Mouse (Mus musculus) liver, embryonic 14.5 days (tissue): ENCODE results near the gene Tmem63b. TPM values are rescaled to one million over a fixed set of nuclear protein-coding genes. Genes with fewer than 3 reads are reported as not detected.

Experiments used
- ATAC-seq: fragments of 200-750 bp; cut with Nextera tagmentation; 2 replicates; pipeline ENCODE4 v1.8.0; 2017; ENCODE audit warnings: moderate number of reproducible peaks, mild to moderate bottlenecking, moderate library complexity; ENCODE audit not compliant: insufficient read depth
- DNase-seq, 3 experiments: peaks; one replicate each; pipeline ENCODE4 v3.0.0-alpha.2; 2012 to 2013; ENCODE audit warnings: low read depth in 3 of 3, low spot score in 3 of 3
- H3K27ac ChIP-seq: fragments of 300-500 bp; sonication (generic); 2 replicates; pipeline ENCODE4 v1.5.1; 2014; ENCODE audit warnings: moderate library complexity, mild to moderate bottlenecking, control low read depth, inconsistent platforms
- H3K27me3 ChIP-seq: fragments of 300-500 bp; sonication (generic); 2 replicates; pipeline ENCODE4 v1.6.1; 2014; ENCODE audit warnings: mild to moderate bottlenecking, low read length, moderate library complexity; ENCODE audit not compliant: control insufficient read depth, insufficient read depth
- H3K36me3 ChIP-seq: fragments of 300-500 bp; sonication (generic); replicated peaks from 2 replicates; pipeline ENCODE4 v1.6.1; 2014; ENCODE audit warnings: low read depth; ENCODE audit not compliant: control insufficient read depth, insufficient read depth
- H3K4me1 ChIP-seq, 2 experiments: fragments of 200-500 bp in 1 of 2; fragments of 300-500 bp in 1 of 2; sonication (generic) in 1 of 2; replicated peaks; 2 replicates each; pipeline ENCODE4 v1.6.1; 2012 to 2014; ENCODE audit warnings: antibody characterized with exemption in 1 of 2, inconsistent platforms in 1 of 2, low read length in 1 of 2; ENCODE audit not compliant: control insufficient read depth in 2 of 2, insufficient read depth in 2 of 2
- H3K4me2 ChIP-seq: fragments of 300-500 bp; sonication (generic); 2 replicates; pipeline ENCODE4 v1.6.1; 2014; ENCODE audit warnings: low read depth, mild to moderate bottlenecking, control low read depth, moderate library complexity
- H3K4me3 ChIP-seq, 2 experiments: fragments of 200-500 bp in 1 of 2; fragments of 300-500 bp in 1 of 2; sonication (generic) in 1 of 2; 2 replicates each; pipeline ENCODE4 v1.5.1; 2012 to 2014; ENCODE audit warnings: low read depth in 2 of 2, low read length in 2 of 2, mild to moderate bottlenecking in 2 of 2, control low read depth in 1 of 2, inconsistent platforms in 1 of 2, moderate library complexity in 1 of 2; ENCODE audit not compliant: insufficient read depth in 1 of 2
- H3K9ac ChIP-seq: fragments of 300-500 bp; sonication (generic); replicated peaks from 2 replicates; pipeline ENCODE4 v1.6.1; 2014; ENCODE audit warnings: mild to moderate bottlenecking, control low read depth, moderate library complexity
- H3K9me3 ChIP-seq: fragments of 300-500 bp; sonication (generic); 2 replicates; pipeline ENCODE4 v1.6.1; 2016; ENCODE audit warnings: low read length, mixed read lengths; ENCODE audit not compliant: control insufficient read depth
- CTCF ChIP-seq: IDR thresholded peaks from 2 replicates; pipeline ENCODE4 v1.5.1; 2016; ENCODE audit warnings: antibody characterized with exemption, low read depth, control low read depth
- EP300 ChIP-seq: IDR thresholded peaks from 2 replicates; pipeline ENCODE4 v1.6.1; 2016; ENCODE audit warnings: antibody characterized with exemption, low read depth
- WGBS: fragments of 180-500 bp; shearing (Covaris S2); extraction: QIAGEN DNeasy Blood & Tissue Kit; methylation state at CpG from one replicate; pipeline ENCODE4 v1.1.7; 2014; ENCODE audit not compliant: insufficient replicate concordance; 5-methylcytosine and 5-hydroxymethylcytosine counted together
- polyA plus RNA-seq, 2 experiments: library from polyadenylated mRNA; depleted of rRNA in 1 of 2; stranded (reverse) in 1 of 2; unstranded in 1 of 2; fragments of >200 nt; fragmentation: Nextera tagmentation in 1 of 2; extraction: Ambion mirVana in 1 of 2; gene quantifications; 2 replicates each; pipeline versions ENCODE4 v1.2.1 to v1.2.3; 2012 to 2014

Gene Tmem63b
- polyA plus RNA-seq, 2 experiments: 4.1 to 10.4 TPM

DNA sequence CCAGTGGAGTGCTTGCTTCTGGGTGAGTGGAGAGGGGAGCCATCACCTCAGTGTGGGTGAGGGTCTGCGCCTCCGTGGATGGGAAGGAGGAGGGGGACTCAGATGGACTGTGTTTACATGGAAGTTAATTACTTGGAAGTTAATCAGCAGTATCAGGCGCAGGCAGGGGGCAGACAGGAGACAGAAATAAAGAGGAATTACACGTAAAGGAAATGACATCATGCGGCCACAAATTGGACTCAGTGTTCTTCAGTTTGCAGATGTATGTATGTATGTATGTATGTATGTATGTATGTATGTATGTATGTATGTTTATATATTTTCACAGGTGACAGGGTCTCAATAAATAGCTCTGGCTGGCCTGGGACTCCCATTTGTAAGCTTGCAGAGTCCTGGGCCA is 20.1 kb upstream of the Tmem63b start:
- Histone ChIP-seq H3K9ac (no peak overlapping the region), H3K27me3 (no peaks in the 10 kb centered on the region), H3K36me3 (no peaks in the 10 kb centered on the region), H3K4me2 (no peak overlapping the region), H3K9me3 (no peaks in the 10 kb centered on the region), H3K27ac (no peak overlapping the region), H3K4me3 (no peak overlapping the region), H3K4me1 (peaks cover 0 to 16% of the 10 kb centered on the region in 2 experiments; a peak in 3 of 4 replicates)
- DNase-seq (no peak), ATAC-seq (no peak)
- 33% methylated on average over 5 of the region's 5 CpGs for WGBS
- no peak for TF ChIP-seq EP300
- TF ChIP-seq CTCF: no peak

DNA sequence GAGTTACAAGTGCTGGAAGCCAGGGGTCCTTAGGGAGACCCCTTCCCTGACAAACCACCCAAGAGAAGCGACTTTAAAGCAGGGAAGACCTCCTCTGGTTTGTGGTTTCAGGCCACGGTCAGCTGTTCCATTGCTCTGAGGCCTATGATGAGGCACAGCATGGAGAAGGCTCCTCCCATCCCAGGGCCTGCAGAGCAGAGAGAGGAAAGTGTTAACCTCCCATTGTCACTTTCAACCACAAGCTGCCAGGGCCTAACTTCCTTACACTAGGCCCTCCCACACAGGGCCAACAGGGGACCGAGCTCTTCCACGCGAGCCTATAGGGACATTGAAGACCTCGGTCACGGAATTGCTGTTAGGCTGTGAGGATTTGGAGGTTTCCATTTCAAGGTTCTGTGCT is 16.5 kb upstream of the Tmem63b start:
- ATAC-seq (no peak), DNase-seq (no peak)
- 13% methylated on average over 7 of the region's 7 CpGs for WGBS

DNA sequence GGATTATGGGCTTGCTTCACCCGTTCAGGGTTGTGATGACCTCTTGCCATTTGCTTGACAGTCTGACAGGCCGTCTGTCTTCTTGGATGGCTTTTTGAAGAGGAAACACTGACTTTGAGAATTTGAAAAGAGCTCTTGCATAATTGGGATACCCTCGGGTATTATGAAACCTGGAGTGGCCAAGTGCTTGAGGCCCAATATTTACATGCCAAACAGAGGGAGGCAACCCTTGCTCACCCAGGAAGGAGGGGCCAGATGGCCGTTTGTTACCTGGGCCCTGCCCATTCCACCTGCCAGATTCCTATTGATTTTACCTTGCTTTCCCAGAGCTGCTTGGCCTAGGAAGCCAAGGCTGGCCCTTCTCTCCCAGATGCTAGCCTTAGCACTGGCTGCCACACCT is 15.5 kb upstream of the Tmem63b start:
- Histone ChIP-seq H3K4me3 (no peak overlapping the region), H3K4me1 (peaks cover 0 to 23% of the 10 kb centered on the region in 2 experiments; a peak in 3 of 4 replicates), H3K4me2 (no peak overlapping the region), H3K27me3 (no peaks in the 10 kb centered on the region), H3K27ac (no peak overlapping the region), H3K36me3 (no peaks in the 10 kb centered on the region; the same call in 1 of the 2 replicates), H3K9me3 (no peaks in the 10 kb centered on the region), H3K9ac (no peak overlapping the region)
- 0 out of 2 replicates have a peak, but pooled peaks have one; percentile 19 for ATAC-seq
- WGBS: 38% methylated on average over 4 of the region's 4 CpGs
- DNase-seq: no peak
- TF ChIP-seq EP300 (no peak), CTCF (no peak)

More for the DNA sequence above, 16.5 kb upstream of the Tmem63b start:
- Histone ChIP-seq H3K27ac (no peak overlapping the region), H3K36me3 (no peaks in the 10 kb centered on the region), H3K4me2 (no peak overlapping the region), H3K27me3 (no peaks in the 10 kb centered on the region), H3K4me3 (no peak overlapping the region), H3K9me3 (no peaks in the 10 kb centered on the region), H3K9ac (no peak overlapping the region), H3K4me1 (peaks cover 0 to 23% of the 10 kb centered on the region in 2 experiments; a peak in 3 of 4 replicates)
- TF ChIP-seq EP300 (no peak), CTCF (no peak)

DNA sequence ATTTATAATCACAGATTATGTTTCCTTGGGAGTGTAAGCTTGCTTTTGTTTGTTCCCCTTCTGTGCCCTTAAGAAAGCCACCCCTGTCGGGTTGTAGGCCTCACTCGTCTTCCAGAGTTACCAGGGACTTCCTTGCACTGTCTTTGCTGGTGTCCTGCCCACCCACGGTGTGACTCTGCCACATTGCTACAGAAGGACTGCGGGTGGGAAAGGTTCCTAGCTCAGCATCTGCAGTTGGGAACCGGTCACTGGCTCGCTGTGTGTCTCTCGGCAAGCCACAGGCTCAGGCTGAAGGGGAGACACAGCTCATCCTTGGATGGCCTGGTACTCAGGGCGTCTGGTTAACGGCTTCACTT is 14.5 kb upstream of the Tmem63b start:
- no peak for ATAC-seq
- Histone ChIP-seq H3K4me2 (no peak overlapping the region), H3K27ac (no peak overlapping the region), H3K9ac (no peak overlapping the region), H3K4me1 (peaks cover 0 to 21% of the 10 kb centered on the region in 2 experiments; a peak in 3 of 4 replicates), H3K36me3 (no peaks in the 10 kb centered on the region; the same call in 1 of the 2 replicates), H3K9me3 (no peaks in the 10 kb centered on the region), H3K27me3 (no peaks in the 10 kb centered on the region), H3K4me3 (no peak overlapping the region)
- TF ChIP-seq CTCF (no peak), EP300 (no peak)
- WGBS: 64% methylated on average over 9 of the region's 9 CpGs
- DNase-seq: no peak

DNA sequence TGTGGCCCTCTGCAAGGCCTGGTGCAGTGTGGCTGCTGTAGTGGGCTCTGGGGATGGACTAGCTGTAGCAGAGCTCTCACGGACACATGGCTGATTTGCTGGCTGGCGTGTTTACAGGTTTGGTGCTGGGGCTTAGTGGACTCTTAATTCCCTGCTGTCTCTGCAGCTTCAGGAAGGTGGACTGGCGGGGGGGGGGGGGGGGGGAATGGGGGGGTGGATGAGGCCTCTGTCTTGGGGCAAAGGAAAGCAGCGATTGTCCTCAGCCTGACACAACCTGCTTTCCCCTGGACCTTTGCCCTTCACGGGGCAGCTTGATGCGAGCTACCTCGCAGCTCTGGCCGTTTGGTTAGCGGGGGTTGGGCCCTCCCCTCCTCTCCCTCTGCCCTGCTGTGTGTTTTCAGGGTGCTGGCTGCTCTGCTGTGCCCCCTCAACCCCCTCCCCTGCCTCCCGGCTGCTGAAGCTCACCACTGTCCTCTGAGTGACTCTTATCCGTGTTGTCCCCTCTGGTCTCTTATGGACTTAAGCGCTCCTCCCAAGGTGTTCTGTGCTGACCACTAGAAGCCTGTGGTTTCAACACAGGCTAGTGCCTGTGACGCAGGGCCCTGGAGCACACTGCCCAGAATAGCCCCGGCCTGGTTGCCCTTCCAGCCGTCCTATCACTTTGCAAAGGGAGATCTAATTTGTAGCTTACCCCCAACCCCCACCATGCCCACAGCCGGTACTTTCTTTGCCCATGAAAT is 14.0 kb upstream of the Tmem63b start:
- no peaks in the 10 kb centered on the region for H3K27me3 ChIP-seq
- ATAC-seq (no peak), DNase-seq (no peak)
- H3K9me3 ChIP-seq: no peaks in the 10 kb centered on the region
- no peak overlapping the region for H3K4me3 ChIP-seq
- H3K4me1 ChIP-seq: peaks cover 0 to 22% of the 10 kb centered on the region in 2 experiments; a peak in 3 of 4 replicates
- H3K4me2 ChIP-seq: no peak overlapping the region
- no peaks in the 10 kb centered on the region; the same call in 1 of the 2 replicates for H3K36me3 ChIP-seq
- H3K9ac ChIP-seq: no peak overlapping the region
- WGBS: 66% methylated on average over 11 of the region's 16 CpGs
- no peak overlapping the region for H3K27ac ChIP-seq
- TF ChIP-seq CTCF (no peak), EP300 (no peak)
